Mouse (Mus musculus) heart, postnatal 0 days (tissue): ENCODE measurements around the gene Mss51.

Experiments
- CTCF ChIP-seq: IDR thresholded peaks from 2 replicates; pipeline ENCODE4 v1.5.1; 2016; ENCODE audit warnings: antibody characterized with exemption, control low read depth, low read depth
- EP300 ChIP-seq: IDR thresholded peaks from 2 replicates; pipeline ENCODE4 v1.6.1; 2016; ENCODE audit warnings: antibody characterized with exemption, low read depth

DNA sequence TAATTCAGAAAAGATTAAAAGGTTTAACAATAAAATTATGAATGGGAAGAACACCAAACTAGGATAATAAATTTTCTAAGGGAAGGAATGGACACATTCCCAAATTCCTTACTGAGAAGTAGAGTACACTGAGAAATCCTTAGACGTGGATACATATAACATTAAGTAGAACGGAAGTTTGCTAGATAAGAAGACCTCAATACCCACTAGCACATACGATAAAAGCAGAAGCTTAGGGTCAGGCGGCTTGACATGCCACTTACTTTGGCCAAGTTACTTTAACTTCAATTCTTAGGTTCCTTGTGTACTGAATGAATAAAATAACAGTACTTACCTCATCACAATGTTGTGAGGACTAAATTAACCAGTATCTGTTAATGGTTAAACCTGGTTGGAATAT lies 32.9 kb upstream of the Mss51 start:
- TF ChIP-seq CTCF (no peak), EP300 (no peak)
